In the genomic region with DNA sequence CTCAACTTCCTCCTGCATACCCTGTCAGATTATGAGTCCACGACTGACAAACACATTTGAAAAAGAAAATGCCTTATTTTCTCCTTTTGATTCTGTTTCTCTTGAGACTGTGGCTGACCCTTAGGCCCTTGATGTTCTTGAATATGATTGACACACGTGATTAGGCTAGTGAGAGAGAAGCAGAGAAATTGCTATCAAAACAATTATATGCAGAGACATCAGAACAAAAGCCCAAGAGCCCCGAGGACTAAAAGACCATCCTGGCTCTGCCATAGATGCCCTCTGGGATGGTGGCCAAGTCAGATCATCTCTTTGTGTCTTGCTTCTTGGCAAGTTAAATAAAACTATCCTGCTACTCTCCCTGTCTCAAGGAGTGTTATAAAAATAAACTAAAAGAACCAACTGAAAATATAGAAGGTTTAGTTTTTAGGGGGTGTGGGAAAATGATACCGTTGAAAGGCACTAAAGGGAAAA, we compare ENCODE assay signal across 8 mouse cellular contexts. TPM values are rescaled to one million over a fixed set of nuclear protein-coding genes. Genes with fewer than 3 reads are reported as not detected.
DNase-seq lines count a peak whose midpoint lies in the region; ATAC-seq and TF ChIP-seq lines count a peak whose summit lies in the region.

No protein-coding gene starts in this region.

- H3K27ac ChIP-seq in kidney, adult 2 months (ENCODE audit: insufficient read depth, low read depth, low read length) = peak overlapping the region; percentile 51; the same call in 1 of the 2 replicates
- peak overlapping the region; percentile 85; the same call in 1 of the 2 replicates for H3K27ac ChIP-seq in embryonic facial prominence, embryonic 11.5 days (replicated peaks; ENCODE audit: low read depth, low read length)
- H3K27ac ChIP-seq in intestine, embryonic 14.5 days (ENCODE audit: low read depth) = peak overlapping the region; percentile 93
- H3K27ac ChIP-seq in midbrain, embryonic 14.5 days (replicated peaks; ENCODE audit: low read depth, low read length) = peak overlapping the region; percentile 93

- peak overlapping the region; percentile 70 for H3K4me3 ChIP-seq in kidney, adult 2 months (ENCODE audit: insufficient read depth, low read depth, low read length)
- peak overlapping the region; percentile 57 for H3K4me3 ChIP-seq in embryonic facial prominence, embryonic 11.5 days (ENCODE audit: low read depth, low read length)
- peak overlapping the region; percentile 58 for H3K4me3 ChIP-seq in intestine, embryonic 14.5 days (ENCODE audit: low read depth, low read length)
- H3K4me3 ChIP-seq in midbrain, embryonic 14.5 days (replicated peaks; ENCODE audit: low read depth, low read length) = peak overlapping the region; percentile 74

- WGBS in kidney, adult 2 months = 45% methylated on average over 4 of the region's 4 CpGs
- 44% methylated on average over 4 of the region's 4 CpGs for WGBS in embryonic facial prominence, embryonic 11.5 days
- 56% methylated on average over 4 of the region's 4 CpGs for WGBS in intestine, embryonic 14.5 days
- 26% methylated on average over 4 of the region's 4 CpGs for WGBS in midbrain, embryonic 14.5 days

- no peak for DNase-seq in kidney, adult 2 months
- no peak for DNase-seq in kidney, adult 8-10 months
- no peak for DNase-seq in embryonic facial prominence, embryonic 11.5 days (ENCODE audit: low spot score)
- DNase-seq in intestine, embryonic 14.5 days (ENCODE audit: low spot score) = no peak
- DNase-seq in midbrain, embryonic 14.5 days = peak; percentile 45
- DNase-seq in layer of hippocampus, postnatal 14 days (ENCODE audit: low spot score in 2 of 2) = no peak
- DNase-seq in natural killer cell, adult 2 months (ENCODE audit: low spot score in 2 of 2) = no peak

- TF ChIP-seq CTCF in kidney, adult 2 months (conservative IDR thresholded peaks at IDR 0.05; ENCODE audit: insufficient read depth, insufficient read length, low read depth, low read length) = no peak

- ATAC-seq in embryonic facial prominence, embryonic 11.5 days (replicated peaks; ENCODE audit: insufficient number of reproducible peaks, low FRiP score, low TSS enrichment, low read depth) = no peak
- ATAC-seq in intestine, embryonic 14.5 days (replicated peaks; ENCODE audit: low FRiP score, low TSS enrichment, low read depth) = no peak
- ATAC-seq in midbrain, embryonic 14.5 days (ENCODE audit: low FRiP score, low TSS enrichment) = no peak
- no peak for ATAC-seq in monocyte, adult 5-6 weeks (replicated peaks; ENCODE audit: insufficient number of reproducible peaks, low FRiP score, low TSS enrichment, poor library complexity, severe bottlenecking)

- H3K27me3 ChIP-seq in kidney, adult 2 months (replicated peaks; ENCODE audit: control insufficient read depth, insufficient read depth, low read length) = no peaks in the 10 kb centered on the region
- H3K27me3 ChIP-seq in embryonic facial prominence, embryonic 11.5 days (ENCODE audit: control insufficient read depth, insufficient read depth, low read length) = no peaks in the 10 kb centered on the region
- no peaks in the 10 kb centered on the region for H3K27me3 ChIP-seq in intestine, embryonic 14.5 days (replicated peaks; ENCODE audit: control insufficient read depth, insufficient read depth, low read length)
- H3K27me3 ChIP-seq in midbrain, embryonic 14.5 days (ENCODE audit: control insufficient read depth, insufficient read depth, low read length) = no peaks in the 10 kb centered on the region

- peak overlapping the region; percentile 89 for H3K9ac ChIP-seq in embryonic facial prominence, embryonic 11.5 days (replicated peaks; ENCODE audit: low read length)
- H3K9ac ChIP-seq in intestine, embryonic 14.5 days (ENCODE audit: low read length) = peak overlapping the region; percentile 76
- H3K9ac ChIP-seq in midbrain, embryonic 14.5 days (replicated peaks; ENCODE audit: low read length) = peak overlapping the region; percentile 84; the same call in 1 of the 2 replicates

- peaks cover 2% of the 10 kb centered on the region; the same call in 1 of the 2 replicates for H3K4me1 ChIP-seq in kidney, adult 2 months (ENCODE audit: control insufficient read depth, insufficient read depth, low read length)
- no peaks in the 10 kb centered on the region for H3K4me1 ChIP-seq in embryonic facial prominence, embryonic 11.5 days (ENCODE audit: control insufficient read depth, insufficient read depth, low read length)
- H3K4me1 ChIP-seq in intestine, embryonic 14.5 days (replicated peaks; ENCODE audit: control insufficient read depth, insufficient read depth, low read length) = peaks cover 6% of the 10 kb centered on the region; the same call in 1 of the 2 replicates
- peaks cover 8% of the 10 kb centered on the region; the same call in 1 of the 2 replicates for H3K4me1 ChIP-seq in midbrain, embryonic 14.5 days (ENCODE audit: control insufficient read depth, insufficient read depth, low read length)

- H3K9me3 ChIP-seq in embryonic facial prominence, embryonic 11.5 days (replicated peaks; ENCODE audit: control insufficient read depth, low read length) = no peaks in the 10 kb centered on the region
- no peaks in the 10 kb centered on the region for H3K9me3 ChIP-seq in intestine, embryonic 14.5 days (ENCODE audit: control insufficient read depth, low read length)
- H3K9me3 ChIP-seq in midbrain, embryonic 14.5 days (ENCODE audit: control insufficient read depth, low read length) = no peaks in the 10 kb centered on the region

- no peaks in the 10 kb centered on the region for H3K36me3 ChIP-seq in kidney, adult 2 months (ENCODE audit: control insufficient read depth, insufficient read depth, low read length)
- H3K36me3 ChIP-seq in embryonic facial prominence, embryonic 11.5 days (replicated peaks; ENCODE audit: control insufficient read depth, insufficient read depth, low read depth, low read length) = no peaks in the 10 kb centered on the region
- no peaks in the 10 kb centered on the region for H3K36me3 ChIP-seq in intestine, embryonic 14.5 days (ENCODE audit: control insufficient read depth, insufficient read depth, low read length)
- no peaks in the 10 kb centered on the region for H3K36me3 ChIP-seq in midbrain, embryonic 14.5 days (ENCODE audit: control insufficient read depth, insufficient read depth, low read length)

- no peak for TF ChIP-seq POLR2A in kidney, adult 2 months (IDR thresholded peaks at IDR 0.05; ENCODE audit: low read depth, low read length)

- H3K4me2 ChIP-seq in embryonic facial prominence, embryonic 11.5 days (ENCODE audit: low read depth, low read length) = peak overlapping the region; percentile 73
- peak overlapping the region; percentile 67 for H3K4me2 ChIP-seq in intestine, embryonic 14.5 days (ENCODE audit: low read length)
- H3K4me2 ChIP-seq in midbrain, embryonic 14.5 days (ENCODE audit: low read length) = peak overlapping the region; percentile 93

RNA-seq across cellular contexts. Expression of gene Tcf12, which starts 22.1 kb away (rescaled TPM):
- 50.0 and 59.9 TPM in 2 replicates for polyA plus RNA-seq in kidney, adult 2 months (2012; rRNA removed)
- 204 and 230 TPM in 2 replicates for polyA plus RNA-seq in embryonic facial prominence, embryonic 11.5 days (2014; fragmentation: Nextera tagmentation; extraction: Ambion mirVana)
- 57.5 and 59.8 TPM in 2 replicates for polyA plus RNA-seq in intestine, embryonic 14.5 days (2014; fragmentation: Nextera tagmentation; extraction: Ambion mirVana)
- polyA plus RNA-seq in midbrain, embryonic 14.5 days (2014; fragmentation: Nextera tagmentation; extraction: Ambion mirVana) = 68.5 and 93.6 TPM in 2 replicates
- total RNA-seq in layer of hippocampus, postnatal 14 days (2021) = 10 to 100 TPM; 63.7 to 67.7 TPM
- 33.0 to 73.0 TPM (median 36.9 TPM) in 3 replicates for total RNA-seq in monocyte, adult 5-6 weeks (2017)
